Mouse (Mus musculus) limb, embryonic 14.5 days (tissue): ENCODE data around the gene Camta1. TPM values are rescaled to one million over a fixed set of nuclear protein-coding genes. Genes with fewer than 3 reads are reported as not detected.

ENCODE experiments used
- ATAC-seq: fragments of 200-750 bp; cut with Nextera tagmentation; 2 replicates; pipeline ENCODE4 v1.8.0; 2017; ENCODE audit warnings: low read depth, moderate number of reproducible peaks, moderate TSS enrichment; ENCODE audit not compliant: low FRiP score
- DNase-seq: peaks from one replicate; pipeline ENCODE4 v3.0.0-alpha.2; 2015; ENCODE audit warnings: low spot score
- H3K27ac ChIP-seq: fragments of 300-500 bp; sonication (generic); replicated peaks from 2 replicates; pipeline ENCODE4 v1.5.1; 2014; ENCODE audit warnings: low read depth, mild to moderate bottlenecking, low read length, moderate library complexity, mixed read lengths
- H3K27me3 ChIP-seq: fragments of 300-500 bp; sonication (generic); 2 replicates; pipeline ENCODE4 v1.6.1; 2014; ENCODE audit warnings: low read length, mixed read lengths; ENCODE audit not compliant: control insufficient read depth, insufficient read depth
- H3K36me3 ChIP-seq: fragments of 300-500 bp; sonication (generic); 2 replicates; pipeline ENCODE4 v1.6.1; 2014; ENCODE audit warnings: mild to moderate bottlenecking, low read length, moderate library complexity, mixed read lengths; ENCODE audit not compliant: control insufficient read depth, insufficient read depth
- H3K4me1 ChIP-seq: fragments of 300-500 bp; sonication (generic); 2 replicates; pipeline ENCODE4 v1.6.1; 2014; ENCODE audit warnings: antibody characterized with exemption, low read length, mixed read lengths; ENCODE audit not compliant: control insufficient read depth, insufficient read depth
- H3K4me2 ChIP-seq: fragments of 300-500 bp; sonication (generic); replicated peaks from 2 replicates; pipeline ENCODE4 v1.6.1; 2014; ENCODE audit warnings: low read depth, mild to moderate bottlenecking, low read length, moderate library complexity; ENCODE audit not compliant: severe bottlenecking
- H3K4me3 ChIP-seq: fragments of 300-500 bp; sonication (generic); replicated peaks from 2 replicates; pipeline ENCODE4 v1.5.1; 2014; ENCODE audit warnings: low read length
- H3K9ac ChIP-seq: fragments of 300-500 bp; sonication (generic); 2 replicates; pipeline ENCODE4 v1.6.1; 2014; ENCODE audit warnings: mild to moderate bottlenecking, low read depth, low read length, moderate library complexity; ENCODE audit not compliant: severe bottlenecking
- H3K9me3 ChIP-seq: fragments of 300-500 bp; sonication (generic); 2 replicates; pipeline ENCODE4 v1.6.1; 2016; ENCODE audit warnings: low read length; ENCODE audit not compliant: control insufficient read depth
- POLR2A ChIP-seq: fragments of 200-500 bp; IDR thresholded peaks from 2 replicates; pipeline ENCODE4 v1.8.0; 2012; ENCODE audit warnings: inconsistent platforms, mild to moderate bottlenecking, moderate library complexity, borderline replicate concordance; ENCODE audit not compliant: insufficient read depth, insufficient read length; ENCODE audit errors: extremely low read depth
- WGBS: fragments of 180-500 bp; shearing (Covaris S2); extraction: QIAGEN DNeasy Blood & Tissue Kit; methylation state at CpG from one replicate; pipeline ENCODE4 v1.1.7; 2014; 5-methylcytosine and 5-hydroxymethylcytosine counted together
- polyA plus RNA-seq, 2 experiments: library from polyadenylated mRNA; depleted of rRNA in 1 of 2; stranded (reverse) in 1 of 2; unstranded in 1 of 2; fragments of >200 nt; fragmentation: Nextera tagmentation in 1 of 2; extraction: Ambion mirVana in 1 of 2; gene quantifications; 2 replicates each; pipeline versions ENCODE4 v1.2.1 to v1.2.3; 2012 to 2014

Gene Camta1
- polyA plus RNA-seq, 2 experiments = 28.6 to 78.8 TPM

DNA sequence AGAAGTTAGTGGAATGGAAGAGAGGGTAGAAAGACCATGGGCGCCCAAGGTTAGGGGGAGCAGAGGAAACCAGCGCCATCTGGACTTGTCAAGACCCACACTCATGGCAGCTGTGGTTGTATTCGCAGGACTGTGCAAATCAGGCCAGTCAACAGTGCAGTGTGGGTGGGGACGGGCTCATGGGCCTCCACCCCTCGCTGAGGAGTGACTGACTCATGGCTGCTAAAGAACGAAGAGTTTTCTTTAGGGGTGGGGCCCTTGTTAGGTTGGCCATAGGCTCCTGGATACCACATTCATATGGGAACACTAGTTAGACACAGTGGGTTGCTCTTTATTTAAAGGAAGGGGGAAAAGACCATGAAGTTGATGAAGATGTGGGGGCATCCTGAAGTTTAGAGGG is 383.7 kb downstream of the Camta1 start:
- no peak for TF ChIP-seq POLR2A
- H3K27ac ChIP-seq = no peak overlapping the region
- H3K27me3 ChIP-seq = no peaks in the 10 kb centered on the region
- ATAC-seq (no peak), DNase-seq (no peak)
- H3K36me3 ChIP-seq = no peaks in the 10 kb centered on the region
- no peaks in the 10 kb centered on the region for H3K4me1 ChIP-seq
- H3K4me2 ChIP-seq = no peak overlapping the region
- WGBS = 88% methylated on average over 6 of the region's 6 CpGs
- no peaks in the 10 kb centered on the region for H3K9me3 ChIP-seq
- no peak overlapping the region for H3K4me3 ChIP-seq
- H3K9ac ChIP-seq = no peak overlapping the region

DNA sequence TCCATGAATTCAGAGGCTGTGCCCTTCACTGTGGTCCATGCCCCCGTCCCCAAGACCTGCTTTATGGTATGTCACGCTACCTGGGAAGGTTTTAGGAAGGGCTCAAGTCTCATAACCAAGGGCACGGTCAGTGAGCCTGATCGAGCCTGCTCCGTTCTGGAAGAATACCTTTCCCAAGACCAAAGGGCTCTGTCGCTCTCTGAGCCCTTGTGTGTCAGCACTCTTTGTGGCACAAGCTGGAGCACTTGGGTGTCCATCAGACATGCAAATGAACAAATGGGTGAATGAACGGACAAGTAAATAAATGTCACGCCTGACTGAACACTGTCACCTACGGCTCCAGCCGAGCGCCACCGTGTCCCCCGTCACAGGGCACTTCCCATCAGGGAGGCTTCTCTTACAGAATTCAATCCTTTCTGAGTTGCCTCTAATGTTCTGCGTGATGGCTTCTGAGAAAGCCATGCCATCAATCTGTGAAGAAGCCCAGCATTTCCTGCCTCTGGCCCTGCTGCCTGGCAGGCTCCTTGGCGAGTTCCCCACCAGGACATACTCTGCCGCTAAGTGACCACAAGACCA is 386.7 kb downstream of the Camta1 start:
- Histone ChIP-seq H3K9ac (no peak overlapping the region), H3K36me3 (no peaks in the 10 kb centered on the region), H3K4me3 (no peak overlapping the region), H3K4me2 (no peak overlapping the region), H3K27ac (no peak overlapping the region), H3K27me3 (no peaks in the 10 kb centered on the region), H3K9me3 (no peaks in the 10 kb centered on the region), H3K4me1 (no peaks in the 10 kb centered on the region)
- no peak for ATAC-seq
- no peak for TF ChIP-seq POLR2A
- DNase-seq = no peak
- 90% methylated on average over 16 of the region's 16 CpGs for WGBS

DNA sequence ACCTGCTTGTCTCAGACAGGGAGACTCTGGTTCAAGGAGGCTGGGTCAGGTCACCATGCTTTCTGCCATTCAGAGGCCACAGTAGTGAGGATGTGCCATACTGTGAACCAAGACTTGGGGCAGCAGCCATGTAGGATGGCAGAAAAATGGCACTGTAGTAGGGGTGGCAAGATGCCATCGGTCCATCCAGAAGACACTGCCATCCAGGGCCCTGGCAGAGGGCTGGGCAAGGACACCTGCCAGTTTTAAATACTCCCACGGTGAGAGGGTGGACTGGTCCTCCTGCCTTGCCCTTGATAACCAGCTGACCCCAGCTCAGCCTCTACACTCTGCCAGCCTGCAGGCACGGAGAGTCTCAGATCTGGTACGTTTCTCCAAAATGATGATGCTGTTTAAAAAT is 389.8 kb downstream of the Camta1 start:
- ATAC-seq (no peak), DNase-seq (no peak)
- Histone ChIP-seq H3K4me2 (no peak overlapping the region), H3K4me3 (no peak overlapping the region), H3K36me3 (no peaks in the 10 kb centered on the region), H3K27me3 (no peaks in the 10 kb centered on the region), H3K9me3 (no peaks in the 10 kb centered on the region), H3K9ac (no peak overlapping the region), H3K27ac (no peak overlapping the region), H3K4me1 (no peaks in the 10 kb centered on the region)
- WGBS = 85% methylated on average over 4 of the region's 4 CpGs
- no peak for TF ChIP-seq POLR2A

DNA sequence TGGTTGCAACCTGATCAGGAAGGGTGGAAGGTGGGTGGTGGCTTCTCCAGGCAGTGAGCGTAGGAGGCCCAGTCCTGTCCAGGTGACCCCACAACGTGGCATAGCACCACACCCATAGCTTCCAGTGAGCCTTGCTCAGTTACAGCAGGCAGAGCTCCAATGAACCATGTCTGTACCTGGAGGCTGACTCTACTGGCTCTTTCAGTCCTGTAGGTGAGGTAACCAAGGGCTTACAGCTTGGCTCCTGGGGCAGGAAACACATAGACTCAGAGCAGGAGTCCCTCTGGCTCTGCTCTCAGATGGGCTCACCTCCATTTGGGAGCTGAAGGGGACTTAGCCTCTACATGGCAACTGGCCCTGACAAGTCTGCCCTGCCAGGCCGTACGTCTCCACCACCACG is 393.3 kb downstream of the Camta1 start:
- no peak for ATAC-seq
- Histone ChIP-seq H3K4me2 (no peak overlapping the region), H3K9me3 (no peaks in the 10 kb centered on the region), H3K36me3 (no peaks in the 10 kb centered on the region), H3K4me3 (no peak overlapping the region), H3K27ac (no peak overlapping the region), H3K9ac (no peak overlapping the region), H3K4me1 (peaks cover 6% of the 10 kb centered on the region; the same call in 1 of the 2 replicates), H3K27me3 (no peaks in the 10 kb centered on the region)
- no peak for DNase-seq
- TF ChIP-seq POLR2A = no peak
- WGBS = 87% methylated on average over 5 of the region's 5 CpGs

DNA sequence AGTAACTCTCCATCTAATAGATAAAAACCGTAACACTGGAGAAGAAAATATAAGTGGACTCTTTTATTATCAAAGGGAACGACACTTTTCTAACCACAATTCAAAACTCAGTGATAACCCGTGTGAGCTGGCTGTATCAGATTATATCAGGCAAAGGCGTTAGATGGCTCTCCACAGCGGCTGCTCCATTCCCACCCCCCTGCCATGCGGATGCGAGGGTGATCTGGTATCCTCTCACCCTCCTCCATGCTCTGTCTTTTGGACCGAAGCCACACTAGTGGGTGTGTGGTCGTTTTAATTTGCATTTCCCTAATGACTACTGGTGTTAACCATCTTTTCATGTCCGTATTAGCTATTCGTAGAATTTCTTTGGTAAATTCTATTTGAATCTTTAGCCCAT is 403.0 kb downstream of the Camta1 start:
- Histone ChIP-seq H3K9ac (no peak overlapping the region), H3K9me3 (no peaks in the 10 kb centered on the region), H3K4me1 (no peaks in the 10 kb centered on the region), H3K27me3 (no peaks in the 10 kb centered on the region), H3K27ac (no peak overlapping the region), H3K36me3 (no peaks in the 10 kb centered on the region), H3K4me2 (no peak overlapping the region), H3K4me3 (no peak overlapping the region)
- 73% methylated on average over 11 of the region's 11 CpGs for WGBS
- no peak for ATAC-seq
- no peak for DNase-seq
- no peak for TF ChIP-seq POLR2A

DNA sequence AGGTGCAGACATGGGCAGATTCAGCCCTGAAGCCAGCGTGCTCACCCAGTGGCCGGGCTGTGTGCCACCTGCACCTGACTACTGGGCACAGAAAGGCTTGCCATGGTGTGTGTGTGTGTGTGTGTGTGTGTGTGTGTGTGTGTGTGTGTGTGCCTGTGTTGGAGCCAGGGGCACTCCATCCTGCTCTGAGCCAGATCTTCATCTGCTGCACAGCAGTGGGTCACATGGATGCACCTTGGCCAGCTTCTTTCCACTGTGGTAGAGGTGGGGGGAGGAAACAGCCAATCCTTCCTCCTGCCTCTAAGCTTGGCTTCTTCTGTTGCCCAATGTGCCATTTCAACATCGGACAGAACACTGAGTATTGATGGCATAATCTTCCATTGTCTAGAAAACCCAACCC is 407.1 kb downstream of the Camta1 start:
- TF ChIP-seq POLR2A = no peak
- Histone ChIP-seq H3K4me2 (no peak overlapping the region), H3K4me3 (no peak overlapping the region), H3K4me1 (peaks cover 6% of the 10 kb centered on the region), H3K27ac (no peak overlapping the region), H3K36me3 (no peaks in the 10 kb centered on the region), H3K27me3 (no peaks in the 10 kb centered on the region; the same call in 1 of the 2 replicates), H3K9me3 (no peaks in the 10 kb centered on the region), H3K9ac (no peak overlapping the region)
- WGBS = 50% methylated on average over 3 of the region's 3 CpGs
- ATAC-seq = no peak
- DNase-seq = no peak
